ENCODE assay signal across 21 mouse cellular contexts in genomic region chr7:68133679-68134078, GRCm38 (mm10).
DNase-seq lines count a peak whose midpoint lies in the region; ATAC-seq and TF ChIP-seq lines count a peak whose summit lies in the region.
"Had no signal": no experiment of that assay in that cellular context is flagged by ENCODE, and none has a peak within 500 bp of the region (broad histone marks: within the 10 kb centered on the region; RNA-seq: fewer than 3 reads in every experiment).

No protein-coding gene starts in this region.

- no peak overlapping the region for H3K4me2 ChIP-seq in intestine, postnatal 0 days (replicated peaks; ENCODE audit: low read depth)
- H3K4me2 ChIP-seq: embryonic facial prominence, embryonic 13.5 days; forebrain, embryonic 15.5 days; heart, embryonic 15.5 days; lung, embryonic 14.5 days had no signal

- TF ChIP-seq CTCF in intestine, postnatal 0 days (IDR thresholded peaks at IDR 0.05; ENCODE audit: low read depth) = no peak

- H3K36me3 ChIP-seq in intestine, postnatal 0 days (ENCODE audit: control insufficient read depth, insufficient read depth) = no peaks in the 10 kb centered on the region
- H3K36me3 ChIP-seq: forebrain, embryonic 15.5 days; heart, embryonic 15.5 days had no signal

- peak; percentile 19 for DNase-seq in thymus, postnatal 25 days
- DNase-seq in thymus, adult 18-20 months = no peak
- peak; percentile 75 for DNase-seq in T-cell, adult 2 months (ENCODE audit: low spot score)
- DNase-seq in retina, postnatal 1 day = no peak
- no peak for DNase-seq in embryo, embryonic 9.5 days (ENCODE audit: extremely low spot score)
- DNase-seq: adrenal gland, adult 2 months; cerebellum, adult 8-10 months; gastrocnemius, postnatal 14 days; kidney, adult 9 months; kidney, postnatal 36 days; left cerebral cortex, postnatal 4 days; liver; lung, embryonic 14.5 days; midbrain, embryonic 14.5 days; right cerebral cortex, postnatal 25 days had no signal

- no peaks in the 10 kb centered on the region for H3K9me3 ChIP-seq in intestine, postnatal 0 days (ENCODE audit: control insufficient read depth)
- H3K9me3 ChIP-seq: embryonic facial prominence, embryonic 13.5 days; forebrain, embryonic 15.5 days; heart, embryonic 15.5 days had no signal

- no peak overlapping the region for H3K9ac ChIP-seq in intestine, postnatal 0 days (ENCODE audit: low read depth, low read length)
- H3K9ac ChIP-seq: embryonic facial prominence, embryonic 13.5 days; forebrain, embryonic 15.5 days; heart, embryonic 15.5 days; lung, embryonic 14.5 days had no signal

- no peaks in the 10 kb centered on the region for H3K27me3 ChIP-seq in intestine, postnatal 0 days (replicated peaks; ENCODE audit: control insufficient read depth, insufficient read depth, low read length)
- H3K27me3 ChIP-seq: embryonic facial prominence, embryonic 13.5 days; forebrain, embryonic 15.5 days; heart, embryonic 15.5 days had no signal

- H3K4me1 ChIP-seq in intestine, postnatal 0 days (replicated peaks; ENCODE audit: control insufficient read depth, insufficient read depth, low read length) = no peaks in the 10 kb centered on the region

- H3K27ac ChIP-seq in intestine, postnatal 0 days (ENCODE audit: low read depth, low read length) = no peak overlapping the region
- H3K27ac ChIP-seq: embryonic facial prominence, embryonic 13.5 days; forebrain, embryonic 15.5 days; heart, embryonic 15.5 days; macrophage had no signal

- WGBS in intestine, postnatal 0 days = 61% methylated on average over 6 of the region's 6 CpGs

- no peak overlapping the region for H3K4me3 ChIP-seq in intestine, postnatal 0 days (ENCODE audit: low read depth, low read length)
- H3K4me3 ChIP-seq: embryonic facial prominence, embryonic 13.5 days; forebrain, embryonic 15.5 days; heart, embryonic 15.5 days had no signal

- ATAC-seq in megakaryocyte, adult 5-6 weeks (ENCODE audit: poor library complexity, severe bottlenecking) = peak; percentile 66
- no peak for ATAC-seq in intestine, postnatal 0 days
- ATAC-seq: forebrain, embryonic 15.5 days had no signal

Comparison
In these comparisons a context has a peak if more than half of its experiments do, and no peak if none do; other contexts are left out.
1. DNase-seq: peak in thymus, postnatal 25 days (single experiment) and T-cell, adult 2 months (single experiment); none in thymus, adult 18-20 months (0 of 2), retina, postnatal 1 day (single experiment) and embryo, embryonic 9.5 days (single experiment).